Mouse (Mus musculus): ENCODE data around the gene Slc43a3. TPM values are rescaled to one million over a fixed set of nuclear protein-coding genes. Genes with fewer than 3 reads are reported as not detected.
"Not testable (repeated sequence)": the region's sequence is repeated elsewhere in the genome, so short reads cannot be mapped to it uniquely, and the experiment has no call there.

The Slc43a3 gene
- polyA plus RNA-seq, 1 experiment from 2014 or later: 5.4 TPM

DNA sequence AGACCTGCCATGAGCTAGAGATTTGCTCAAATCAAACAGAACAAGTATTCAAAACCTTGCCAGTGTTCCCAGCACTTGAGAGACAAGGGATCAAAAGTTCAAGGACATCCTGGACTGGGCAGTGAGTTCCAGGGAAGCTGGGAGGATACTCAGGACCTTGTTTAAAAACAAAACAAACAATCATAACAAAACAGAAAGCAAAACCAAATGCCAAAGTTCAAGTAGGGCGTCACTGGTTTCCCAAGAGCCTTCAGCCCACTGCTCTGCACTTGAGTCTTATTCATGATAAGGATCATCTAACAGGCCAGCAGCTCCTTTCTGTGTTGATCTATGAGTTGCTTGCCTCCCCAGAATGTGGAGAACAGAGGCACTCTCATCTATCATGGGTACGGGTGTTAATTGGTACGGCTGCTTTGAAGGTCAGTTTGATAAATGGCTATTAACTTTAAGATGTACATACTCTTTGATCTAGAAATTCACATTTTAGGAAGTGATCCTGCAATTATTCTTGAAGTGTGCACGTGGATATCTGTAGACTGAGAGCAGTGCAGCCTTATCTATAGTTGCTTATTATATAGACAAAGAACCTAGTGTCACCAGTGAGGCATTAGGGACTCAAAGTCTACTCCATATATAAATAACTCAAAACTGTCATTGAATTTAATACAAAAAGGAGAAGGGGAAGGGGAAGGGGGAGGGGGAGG is 40.7 kb upstream of the Slc43a3 start:
- Histone ChIP-seq H3K4me1 (ENCODE audit: control insufficient read depth, insufficient read depth, low read depth, low read length) (no peaks in the 10 kb centered on the region), H3K4me3 (ENCODE audit: low read length) (no peak overlapping the region), H3K9ac (ENCODE audit: low read depth, low read length) (no peak overlapping the region), H3K27me3 (replicated peaks; ENCODE audit: control insufficient read depth, insufficient read depth, low read length) (peaks cover under 1% of the 10 kb centered on the region; the same call in 1 of the 2 replicates), H3K27ac (ENCODE audit: low read depth, low read length) (no peak overlapping the region), H3K4me2 (ENCODE audit: low read length) (no peak overlapping the region), H3K36me3 (ENCODE audit: control insufficient read depth, insufficient read depth, low read length) (no peaks in the 10 kb centered on the region), H3K9me3 (ENCODE audit: control insufficient read depth, low read length) (no peaks in the 10 kb centered on the region)
- 69% methylated on average over 4 of the region's 4 CpGs for WGBS
- no peak for ATAC-seq

DNA sequence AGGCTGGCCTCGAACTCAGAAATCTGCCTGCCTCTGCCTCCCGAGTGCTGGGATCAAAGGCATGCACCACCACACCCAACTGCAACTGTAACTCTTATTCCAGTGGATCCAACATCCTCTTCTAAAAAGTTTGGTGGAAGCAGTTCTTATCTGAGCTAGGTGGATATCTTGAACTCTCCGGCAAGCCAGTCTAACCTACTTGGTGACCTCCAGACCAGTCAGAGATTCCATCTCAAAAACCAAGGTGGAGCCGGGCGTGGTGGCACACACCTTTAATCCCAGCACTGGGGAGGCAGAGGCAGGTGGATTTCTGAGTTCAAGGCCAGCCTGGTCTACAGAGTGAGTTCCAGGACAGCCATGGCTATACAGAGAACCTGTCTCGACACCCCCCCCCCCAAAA is 39.7 kb upstream of the Slc43a3 start:
- H3K4me3 ChIP-seq (ENCODE audit: low read length); H3K9ac ChIP-seq (ENCODE audit: low read depth, low read length); H3K36me3 ChIP-seq (ENCODE audit: control insufficient read depth, insufficient read depth, low read length); H3K27me3 ChIP-seq (replicated peaks; ENCODE audit: control insufficient read depth, insufficient read depth, low read length); H3K27ac ChIP-seq (ENCODE audit: low read depth, low read length); H3K4me1 ChIP-seq (ENCODE audit: control insufficient read depth, insufficient read depth, low read depth, low read length); H3K9me3 ChIP-seq (ENCODE audit: control insufficient read depth, low read length); ATAC-seq; H3K4me2 ChIP-seq (ENCODE audit: low read length): not testable (repeated sequence)
- 97% methylated on average over 6 of the region's 6 CpGs for WGBS

- H3K4me2 ChIP-seq (ENCODE audit: low read length): no peak overlapping the region
- H3K27ac ChIP-seq (ENCODE audit: low read depth, low read length): no peak overlapping the region
- ATAC-seq: no peak
- H3K4me3 ChIP-seq (ENCODE audit: low read length): no peak overlapping the region
- H3K36me3 ChIP-seq (ENCODE audit: control insufficient read depth, insufficient read depth, low read length): no peaks in the 10 kb centered on the region
- no peaks in the 10 kb centered on the region for H3K27me3 ChIP-seq (replicated peaks; ENCODE audit: control insufficient read depth, insufficient read depth, low read length)
- WGBS: 62% methylated on average over 3 of the region's 3 CpGs
- H3K9ac ChIP-seq (ENCODE audit: low read depth, low read length): no peak overlapping the region
- no peaks in the 10 kb centered on the region for H3K4me1 ChIP-seq (ENCODE audit: control insufficient read depth, insufficient read depth, low read depth, low read length)
- H3K9me3 ChIP-seq (ENCODE audit: control insufficient read depth, low read length): no peaks in the 10 kb centered on the region
Measured at GRCm38 (mm10) chr2:84912722-84913121, 23.7 kb upstream of the Slc43a3 start.

DNA sequence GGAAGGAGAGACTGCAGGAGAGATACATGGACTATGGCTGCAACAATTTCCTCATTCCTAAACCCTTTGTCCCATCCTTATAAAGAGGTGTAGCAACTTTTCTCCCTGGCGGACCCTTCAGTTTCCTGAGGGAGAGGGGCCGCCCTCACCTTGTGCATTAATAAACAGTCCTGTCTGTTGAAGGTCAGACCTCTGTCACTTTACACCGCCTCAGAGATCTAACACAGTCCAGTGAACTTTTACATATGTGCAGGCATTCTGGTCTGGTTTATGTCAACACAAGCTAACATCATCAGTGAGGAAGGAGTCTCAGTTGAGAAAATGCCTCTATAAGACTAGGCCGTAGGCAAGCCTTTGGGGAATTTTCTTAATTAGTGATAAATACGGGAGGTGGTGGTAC is 22.5 kb upstream of the Slc43a3 start:
- Histone ChIP-seq H3K27me3 (replicated peaks; ENCODE audit: control insufficient read depth, insufficient read depth, low read length) (no peaks in the 10 kb centered on the region), H3K36me3 (ENCODE audit: control insufficient read depth, insufficient read depth, low read length) (no peaks in the 10 kb centered on the region), H3K9ac (ENCODE audit: low read depth, low read length) (no peak overlapping the region), H3K4me3 (ENCODE audit: low read length) (no peak overlapping the region), H3K4me2 (ENCODE audit: low read length) (no peak overlapping the region), H3K4me1 (ENCODE audit: control insufficient read depth, insufficient read depth, low read depth, low read length) (no peaks in the 10 kb centered on the region), H3K9me3 (ENCODE audit: control insufficient read depth, low read length) (no peaks in the 10 kb centered on the region), H3K27ac (ENCODE audit: low read depth, low read length) (no peak overlapping the region)
- ATAC-seq: no peak
- 92% methylated on average over 5 of the region's 5 CpGs for WGBS

DNA sequence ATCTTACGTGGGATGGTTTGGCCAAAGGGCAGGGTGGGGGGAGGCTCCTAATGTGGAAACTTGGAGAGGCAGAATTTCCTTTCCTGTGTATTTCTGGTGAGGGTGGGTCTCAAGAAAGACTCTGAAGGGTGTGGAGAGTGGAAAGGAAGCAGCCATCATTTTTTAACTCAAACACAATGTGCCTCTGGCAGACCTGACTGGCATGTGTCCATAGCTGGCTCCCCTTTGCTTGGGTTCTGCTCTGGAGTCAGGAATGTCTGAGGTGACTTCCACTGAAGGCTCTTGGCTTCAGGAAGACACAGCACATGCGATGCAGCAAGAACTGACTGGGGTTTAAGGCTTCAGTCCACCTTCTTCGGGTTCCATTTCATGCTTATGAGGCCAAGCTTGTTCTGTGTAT is 21.0 kb upstream of the Slc43a3 start:
- 91% methylated on average over 3 of the region's 3 CpGs for WGBS
- no peak overlapping the region for H3K27ac ChIP-seq (ENCODE audit: low read depth, low read length)
- no peak overlapping the region for H3K4me2 ChIP-seq (ENCODE audit: low read length)
- no peaks in the 10 kb centered on the region for H3K36me3 ChIP-seq (ENCODE audit: control insufficient read depth, insufficient read depth, low read length)
- no peaks in the 10 kb centered on the region for H3K4me1 ChIP-seq (ENCODE audit: control insufficient read depth, insufficient read depth, low read depth, low read length)
- no peak overlapping the region for H3K4me3 ChIP-seq (ENCODE audit: low read length)
- H3K9ac ChIP-seq (ENCODE audit: low read depth, low read length): no peak overlapping the region
- no peaks in the 10 kb centered on the region for H3K9me3 ChIP-seq (ENCODE audit: control insufficient read depth, low read length)
- no peak for ATAC-seq
- no peaks in the 10 kb centered on the region for H3K27me3 ChIP-seq (replicated peaks; ENCODE audit: control insufficient read depth, insufficient read depth, low read length)

DNA sequence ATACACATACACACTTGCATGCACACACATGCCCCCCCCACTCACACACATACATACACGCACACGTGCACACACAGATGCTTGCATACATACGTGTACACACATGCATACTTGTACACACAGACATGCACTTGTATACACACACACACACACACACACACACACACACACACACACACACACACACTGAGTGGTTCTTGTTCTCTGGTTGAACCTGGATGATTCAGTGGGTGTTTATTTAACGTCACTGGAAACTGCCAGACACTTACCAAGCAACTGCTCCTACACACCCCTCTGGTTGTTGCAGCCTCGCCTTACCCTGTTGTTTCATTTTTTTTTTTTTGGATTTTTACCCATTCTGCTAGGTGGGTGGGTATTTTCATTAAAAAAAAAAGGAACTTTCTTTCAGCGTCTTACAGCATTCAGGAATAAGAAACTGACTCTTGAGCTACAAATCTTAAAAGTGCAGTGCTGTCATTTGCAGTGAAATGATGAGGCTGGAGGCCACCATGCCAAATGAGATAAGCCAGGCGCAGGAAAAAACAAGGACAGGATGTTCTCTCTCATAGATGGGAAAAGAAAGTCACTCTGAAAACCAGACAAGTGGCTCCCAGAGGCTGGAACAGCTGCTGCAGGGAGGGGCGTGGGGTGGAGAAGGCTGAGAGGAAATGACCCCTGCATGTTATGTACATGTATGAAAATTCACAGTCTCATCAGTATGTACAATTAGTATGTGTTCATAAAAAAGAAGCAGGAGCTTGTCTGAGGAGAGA is 19.6 kb upstream of the Slc43a3 start:
- Histone ChIP-seq H3K36me3 (ENCODE audit: control insufficient read depth, insufficient read depth, low read length) (no peaks in the 10 kb centered on the region), H3K27me3 (replicated peaks; ENCODE audit: control insufficient read depth, insufficient read depth, low read length) (no peaks in the 10 kb centered on the region), H3K4me1 (ENCODE audit: control insufficient read depth, insufficient read depth, low read depth, low read length) (no peaks in the 10 kb centered on the region), H3K4me3 (ENCODE audit: low read length) (no peak overlapping the region), H3K9me3 (ENCODE audit: control insufficient read depth, low read length) (no peaks in the 10 kb centered on the region), H3K4me2 (ENCODE audit: low read length) (no peak overlapping the region), H3K27ac (ENCODE audit: low read depth, low read length) (no peak overlapping the region), H3K9ac (ENCODE audit: low read depth, low read length) (no peak overlapping the region)
- no peak; the same call in 1 of the 2 replicates for ATAC-seq
- 86% methylated on average over 8 of the region's 8 CpGs for WGBS

DNA sequence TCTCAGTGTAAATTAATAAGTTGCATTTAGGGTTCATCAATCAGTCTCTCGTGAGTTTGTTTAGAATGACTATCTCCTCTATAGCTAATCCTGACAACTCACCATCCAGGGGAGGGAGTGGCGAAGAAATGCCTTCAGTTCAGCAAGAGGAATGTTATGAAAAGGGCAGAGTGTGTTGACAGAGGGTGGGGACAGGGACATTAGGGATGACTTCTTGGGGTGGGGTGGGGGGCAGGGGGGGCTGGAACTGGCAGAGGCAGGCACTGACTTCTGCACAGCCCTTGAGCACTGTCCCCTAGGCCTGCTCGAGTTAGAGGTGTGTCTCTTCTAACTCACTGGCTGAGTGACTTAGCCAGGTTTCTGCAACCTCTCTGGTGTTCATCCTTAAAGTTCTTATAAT is 18.2 kb upstream of the Slc43a3 start:
- Histone ChIP-seq H3K9ac (ENCODE audit: low read depth, low read length) (no peak overlapping the region), H3K36me3 (ENCODE audit: control insufficient read depth, insufficient read depth, low read length) (no peaks in the 10 kb centered on the region), H3K27ac (ENCODE audit: low read depth, low read length) (no peak overlapping the region), H3K4me1 (ENCODE audit: control insufficient read depth, insufficient read depth, low read depth, low read length) (no peaks in the 10 kb centered on the region), H3K4me3 (ENCODE audit: low read length) (no peak overlapping the region), H3K4me2 (ENCODE audit: low read length) (no peak overlapping the region), H3K27me3 (replicated peaks; ENCODE audit: control insufficient read depth, insufficient read depth, low read length) (no peaks in the 10 kb centered on the region), H3K9me3 (ENCODE audit: control insufficient read depth, low read length) (peaks cover 3% of the 10 kb centered on the region; the same call in 1 of the 2 replicates)
- 60% methylated on average over 3 of the region's 3 CpGs for WGBS
- no peak for ATAC-seq

- Histone ChIP-seq H3K27ac (ENCODE audit: low read depth, low read length) (no peak overlapping the region), H3K36me3 (ENCODE audit: control insufficient read depth, insufficient read depth, low read length) (no peaks in the 10 kb centered on the region), H3K4me1 (ENCODE audit: control insufficient read depth, insufficient read depth, low read depth, low read length) (no peaks in the 10 kb centered on the region), H3K4me2 (ENCODE audit: low read length) (no peak overlapping the region), H3K9me3 (ENCODE audit: control insufficient read depth, low read length) (peaks cover 3% of the 10 kb centered on the region; the same call in 1 of the 2 replicates), H3K27me3 (replicated peaks; ENCODE audit: control insufficient read depth, insufficient read depth, low read length) (no peaks in the 10 kb centered on the region), H3K9ac (ENCODE audit: low read depth, low read length) (no peak overlapping the region), H3K4me3 (ENCODE audit: low read length) (no peak overlapping the region)
- ATAC-seq: no peak
- 89% methylated on average over 10 of the region's 10 CpGs for WGBS
Measured at GRCm38 (mm10) chr2:84919601-84920108, 16.7 kb upstream of the Slc43a3 start.

GRCm38 (mm10) chr2:84930186-84930585 is 6.2 kb upstream of the Slc43a3 start:
- no peak for ATAC-seq
- H3K27ac ChIP-seq (ENCODE audit: low read depth, low read length): no peak overlapping the region
- 91% methylated on average over 7 of the region's 7 CpGs for whole genome bisulfite sequencing
- no peaks in the 10 kb centered on the region for H3K36me3 ChIP-seq (ENCODE audit: control insufficient read depth, insufficient read depth, low read length)
- H3K9ac ChIP-seq (ENCODE audit: low read depth, low read length): no peak overlapping the region
- no peaks in the 10 kb centered on the region for H3K4me1 ChIP-seq (ENCODE audit: control insufficient read depth, insufficient read depth, low read depth, low read length)
- H3K4me3 ChIP-seq (ENCODE audit: low read length): no peak overlapping the region
- H3K27me3 ChIP-seq (replicated peaks; ENCODE audit: control insufficient read depth, insufficient read depth, low read length): no peaks in the 10 kb centered on the region
- H3K9me3 ChIP-seq (ENCODE audit: control insufficient read depth, low read length): no peaks in the 10 kb centered on the region
- no peak overlapping the region for H3K4me2 ChIP-seq (ENCODE audit: low read length)

All from hindbrain, embryonic 16.5 days (tissue).